Mouse (Mus musculus) small intestine, adult 2 months (tissue): ENCODE data around the gene Eef2k.

ENCODE experiments used
- CTCF ChIP-seq: fragments of 200-500 bp; IDR thresholded peaks from 2 replicates; pipeline ENCODE4 v1.5.1; 2012; ENCODE audit warnings: low read depth, mild to moderate bottlenecking, control low read depth, inconsistent platforms, low read length, moderate library complexity, mixed read lengths; ENCODE audit not compliant: insufficient replicate concordance, insufficient read length; ENCODE audit errors: extremely low read depth
- POLR2A ChIP-seq: fragments of 200-500 bp; IDR thresholded peaks from 2 replicates; pipeline ENCODE4 v1.6.1; 2012; ENCODE audit warnings: low read depth, mild to moderate bottlenecking, control low read depth, inconsistent platforms, low read length, moderate library complexity

DNA sequence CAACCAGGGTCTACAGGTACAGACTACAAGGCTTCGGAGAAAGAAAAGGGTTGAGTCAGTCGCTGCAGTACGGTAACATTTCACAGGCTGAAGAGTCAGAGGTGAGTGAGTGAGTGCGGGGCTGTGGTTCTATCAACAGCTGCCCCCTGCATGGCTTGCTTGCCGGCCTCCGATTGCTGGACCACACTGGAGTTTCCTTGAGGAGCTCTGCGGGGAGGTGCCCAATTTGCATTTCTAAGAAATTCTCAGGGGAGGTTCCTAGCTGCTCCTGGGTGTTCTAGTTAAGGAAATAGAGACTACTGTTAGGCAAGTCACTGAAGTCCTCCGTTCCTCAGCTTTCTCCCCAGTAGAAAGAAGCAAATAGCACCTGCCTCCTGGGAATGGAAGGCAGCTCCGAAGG lies 2.1 kb downstream of the Eef2k start:
- TF ChIP-seq POLR2A (no peak), CTCF (no peak)
